Mouse (Mus musculus): ENCODE measurements at regions not wholly inside any gene's neighbourhood (a gene's known extent, or its start where the extent isn't known, plus 50 kb on each side); places are given as distances from the start of the nearest gene placed in this dataset.

GRCm38 (mm10) chr12:70729961-70730360 is 95.4 kb upstream of the Frmd6 start:
- no peak for TF ChIP-seq CTCF (IDR thresholded peaks at IDR 0.05)
- no peak for TF ChIP-seq EP300 (IDR thresholded peaks at IDR 0.05)
